Mouse (Mus musculus): Measurements from ENCODE around the gene Ctrl.

GRCm38 (mm10) chr8:105932525-105932924 is 1.1 kb downstream of the Ctrl start:
- TF ChIP-seq MYOG (IDR thresholded peaks at IDR 0.05; ENCODE audit: control insufficient read depth, extremely low read depth, insufficient read length) = no peak
- TF ChIP-seq CTCF (IDR thresholded peaks at IDR 0.05; ENCODE audit: control insufficient read depth, insufficient read depth, insufficient read length) = no peak
- no peak for TF ChIP-seq MAX (IDR thresholded peaks at IDR 0.05)
- TF ChIP-seq USF1 (IDR thresholded peaks at IDR 0.05; ENCODE audit: low read depth) = no peak
- no peak for TF ChIP-seq MYOD1 (IDR thresholded peaks at IDR 0.05; ENCODE audit: control insufficient read depth, insufficient read length, low read depth)
- TF ChIP-seq FOSL1 (IDR thresholded peaks at IDR 0.05; ENCODE audit: insufficient read depth, low read length, poor library complexity, severe bottlenecking) = no peak
- TF ChIP-seq CEBPB (IDR thresholded peaks at IDR 0.05; ENCODE audit: low read depth) = no peak
